Mouse (Mus musculus): ENCODE measurements around the gene Sumo1. TPM values are rescaled to one million over a fixed set of nuclear protein-coding genes. Genes with fewer than 3 reads are reported as not detected.
"Not testable (repeated sequence)": the region's sequence is repeated elsewhere in the genome, so short reads cannot be mapped to it uniquely, and the experiment has no call there.

Sumo1 gene
- polyA plus RNA-seq, 1 experiment: 97.7 TPM

DNA sequence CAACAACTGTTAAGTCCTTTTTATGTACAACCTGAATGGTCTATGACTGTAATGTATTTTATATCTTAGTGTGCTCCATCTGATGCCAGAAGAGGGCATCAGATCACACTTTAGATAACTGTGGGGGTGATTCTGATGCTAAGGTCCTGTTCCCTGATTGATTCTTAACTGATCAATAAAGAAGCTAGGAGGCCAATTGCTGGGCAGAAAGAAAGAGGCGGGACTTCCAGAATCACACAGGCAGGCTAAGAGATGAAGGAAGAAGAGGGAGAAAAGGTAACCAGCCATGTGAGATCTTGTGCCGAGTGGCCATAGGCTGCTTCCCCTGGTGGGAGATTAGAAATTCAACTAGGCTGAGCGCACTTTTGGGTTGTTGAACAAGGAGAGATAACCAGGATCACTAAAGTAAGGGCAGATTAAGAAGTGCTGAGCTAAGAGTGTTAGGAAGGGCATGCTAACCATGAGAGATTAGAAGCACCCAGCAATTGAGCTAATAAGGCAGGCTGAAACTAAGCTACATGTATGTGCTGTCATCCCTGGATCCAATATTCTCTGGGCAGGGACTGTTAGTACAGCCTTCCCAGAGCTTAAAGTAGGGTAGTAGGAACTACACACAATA is 19.3 kb downstream of the Sumo1 start:
- peaks cover 26% of the 10 kb centered on the region for H3K79me2 ChIP-seq (ENCODE audit: control insufficient read depth, insufficient read depth)
- H3K79me3 ChIP-seq (ENCODE audit: low read depth): peaks cover 14% of the 10 kb centered on the region
- no peak overlapping the region for H3K4me3 ChIP-seq (ENCODE audit: insufficient read depth, poor library complexity, severe bottlenecking)
- peaks cover 67% of the 10 kb centered on the region for H3K36me3 ChIP-seq (ENCODE audit: control insufficient read depth, insufficient read depth)
- no peak overlapping the region for H3ac ChIP-seq (ENCODE audit: control insufficient read depth, insufficient read length, low read depth)
- H3K27me3 ChIP-seq (ENCODE audit: control insufficient read depth, insufficient read depth, insufficient read length): no peaks in the 10 kb centered on the region
- TF ChIP-seq CTCF (IDR thresholded peaks at IDR 0.05; ENCODE audit: control insufficient read depth, insufficient read depth, insufficient read length) (no peak), MYOG (IDR thresholded peaks at IDR 0.05; ENCODE audit: control insufficient read depth, extremely low read depth, insufficient read length) (no peak), MYOD1 (IDR thresholded peaks at IDR 0.05; ENCODE audit: control insufficient read depth, insufficient read length, low read depth) (no peak), FOSL1 (IDR thresholded peaks at IDR 0.05; ENCODE audit: insufficient read depth, low read length, poor library complexity, severe bottlenecking) (no peak)

DNA sequence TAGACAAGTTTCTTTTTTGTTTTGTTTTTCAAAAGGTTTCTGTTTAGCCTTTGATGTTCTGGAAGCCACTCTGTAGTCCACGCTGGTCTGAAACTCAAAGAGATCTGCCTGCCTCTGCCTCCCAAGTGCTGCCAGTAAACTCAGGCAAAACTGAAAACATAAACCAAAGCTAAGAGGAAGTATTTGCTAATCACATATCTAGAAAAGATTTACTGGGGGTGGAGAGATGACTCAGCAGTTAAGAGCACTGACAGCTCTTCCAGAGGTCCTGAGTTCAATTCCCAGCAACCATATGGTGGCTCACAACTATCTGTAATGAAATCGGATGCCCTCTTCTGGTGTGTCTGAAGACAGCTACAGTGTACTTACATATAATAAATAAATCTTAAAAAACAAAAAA is 24.1 kb downstream of the Sumo1 start:
- not testable (repeated sequence) for H3K79me2 ChIP-seq (ENCODE audit: control insufficient read depth, insufficient read depth); H3K4me3 ChIP-seq (ENCODE audit: insufficient read depth, poor library complexity, severe bottlenecking); H3ac ChIP-seq (ENCODE audit: control insufficient read depth, insufficient read length, low read depth); H3K27me3 ChIP-seq (ENCODE audit: control insufficient read depth, insufficient read depth, insufficient read length); H3K79me3 ChIP-seq (ENCODE audit: low read depth)
- peaks cover 68% of the 10 kb centered on the region for H3K36me3 ChIP-seq (ENCODE audit: control insufficient read depth, insufficient read depth)

DNA sequence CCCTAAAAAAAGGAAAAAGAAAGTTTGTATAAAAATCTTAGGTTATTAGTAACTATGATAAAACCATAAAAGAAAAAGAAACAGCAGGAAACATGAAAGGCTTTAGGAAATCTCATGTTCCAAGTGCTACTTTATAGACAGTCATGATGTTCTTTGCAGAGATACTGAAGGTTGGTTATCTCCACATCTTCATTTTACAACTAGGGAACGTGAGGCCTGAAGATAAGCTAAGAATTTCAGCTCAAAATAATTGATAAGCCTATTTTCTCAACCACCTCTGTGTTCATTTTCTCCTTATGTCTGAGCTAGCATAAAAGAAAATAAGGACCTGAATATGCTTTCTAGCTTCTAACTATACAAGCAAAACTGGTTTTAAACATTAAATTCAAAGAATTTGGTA is 28.1 kb downstream of the Sumo1 start:
- no peak overlapping the region for H3ac ChIP-seq (ENCODE audit: control insufficient read depth, insufficient read length, low read depth)
- H3K79me3 ChIP-seq (ENCODE audit: low read depth): no peaks in the 10 kb centered on the region
- H3K4me3 ChIP-seq (ENCODE audit: insufficient read depth, poor library complexity, severe bottlenecking): no peak overlapping the region
- peaks cover 56% of the 10 kb centered on the region for H3K36me3 ChIP-seq (ENCODE audit: control insufficient read depth, insufficient read depth)
- TF ChIP-seq CTCF (IDR thresholded peaks at IDR 0.05; ENCODE audit: control insufficient read depth, insufficient read depth, insufficient read length) (no peak), FOSL1 (IDR thresholded peaks at IDR 0.05; ENCODE audit: insufficient read depth, low read length, poor library complexity, severe bottlenecking) (no peak), MYOD1 (IDR thresholded peaks at IDR 0.05; ENCODE audit: control insufficient read depth, insufficient read length, low read depth) (no peak), MYOG (IDR thresholded peaks at IDR 0.05; ENCODE audit: control insufficient read depth, extremely low read depth, insufficient read length) (no peak), MAX (IDR thresholded peaks at IDR 0.05) (no peak), USF1 (IDR thresholded peaks at IDR 0.05; ENCODE audit: low read depth) (no peak), CEBPB (IDR thresholded peaks at IDR 0.05; ENCODE audit: low read depth) (no peak)
- no peaks in the 10 kb centered on the region for H3K79me2 ChIP-seq (ENCODE audit: control insufficient read depth, insufficient read depth)
- H3K27me3 ChIP-seq (ENCODE audit: control insufficient read depth, insufficient read depth, insufficient read length): no peaks in the 10 kb centered on the region

DNA sequence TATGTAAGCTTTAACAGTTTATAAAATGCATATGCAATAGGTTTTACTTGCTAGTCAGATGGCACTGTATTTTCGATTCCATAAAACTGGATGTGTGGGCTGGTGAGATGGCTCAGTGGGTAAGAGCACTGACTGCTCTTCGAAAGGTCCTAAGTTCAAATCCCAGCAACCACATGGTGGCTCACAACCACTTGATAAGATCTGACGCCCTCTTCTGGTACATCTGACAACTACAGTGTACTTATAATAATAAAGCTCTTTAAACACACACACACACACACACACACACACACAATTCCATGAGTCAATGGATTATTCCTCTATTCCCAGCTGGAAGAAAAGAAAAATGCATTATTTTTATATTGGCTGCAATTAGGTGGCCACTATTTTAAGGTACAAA is 32.3 kb downstream of the Sumo1 start:
- no peaks in the 10 kb centered on the region for H3K27me3 ChIP-seq (ENCODE audit: control insufficient read depth, insufficient read depth, insufficient read length)
- H3K4me3 ChIP-seq (ENCODE audit: insufficient read depth, poor library complexity, severe bottlenecking): no peak overlapping the region
- H3K36me3 ChIP-seq (ENCODE audit: control insufficient read depth, insufficient read depth): peaks cover 39% of the 10 kb centered on the region
- H3K79me2 ChIP-seq (ENCODE audit: control insufficient read depth, insufficient read depth): no peaks in the 10 kb centered on the region
- no peaks in the 10 kb centered on the region for H3K79me3 ChIP-seq (ENCODE audit: low read depth)
- TF ChIP-seq MYOD1 (IDR thresholded peaks at IDR 0.05; ENCODE audit: control insufficient read depth, insufficient read length, low read depth) (no peak), USF1 (IDR thresholded peaks at IDR 0.05; ENCODE audit: low read depth) (no peak), MYOG (IDR thresholded peaks at IDR 0.05; ENCODE audit: control insufficient read depth, extremely low read depth, insufficient read length) (no peak), FOSL1 (IDR thresholded peaks at IDR 0.05; ENCODE audit: insufficient read depth, low read length, poor library complexity, severe bottlenecking) (no peak)
- no peak overlapping the region for H3ac ChIP-seq (ENCODE audit: control insufficient read depth, insufficient read length, low read depth)

DNA sequence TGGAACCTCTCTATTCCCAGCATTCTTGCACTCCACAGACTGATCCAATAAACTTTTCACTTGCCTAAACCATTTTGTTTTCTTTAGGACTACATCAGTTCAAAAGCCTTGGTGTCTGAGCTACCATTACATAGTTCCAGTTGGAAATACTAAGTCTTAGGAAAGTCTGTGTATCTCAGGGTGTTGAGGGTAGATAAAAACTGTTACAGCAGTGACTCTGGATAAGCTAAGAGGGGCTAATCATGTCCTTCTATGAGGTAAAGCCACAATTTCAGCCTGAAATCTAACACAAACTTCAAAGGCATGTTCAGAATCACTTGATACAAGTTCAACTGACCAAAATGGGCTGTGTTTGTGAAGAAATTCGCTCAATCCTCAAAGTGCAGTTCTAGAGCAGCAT is 34.3 kb downstream of the Sumo1 start:
- Histone ChIP-seq H3K79me3 (ENCODE audit: low read depth) (no peaks in the 10 kb centered on the region), H3ac (ENCODE audit: control insufficient read depth, insufficient read length, low read depth) (no peak overlapping the region), H3K27me3 (ENCODE audit: control insufficient read depth, insufficient read depth, insufficient read length) (no peaks in the 10 kb centered on the region), H3K4me3 (ENCODE audit: insufficient read depth, poor library complexity, severe bottlenecking) (no peak overlapping the region), H3K36me3 (ENCODE audit: control insufficient read depth, insufficient read depth) (peaks cover 19% of the 10 kb centered on the region), H3K79me2 (ENCODE audit: control insufficient read depth, insufficient read depth) (no peaks in the 10 kb centered on the region)
- TF ChIP-seq USF1 (IDR thresholded peaks at IDR 0.05; ENCODE audit: low read depth) (no peak), CTCF (IDR thresholded peaks at IDR 0.05; ENCODE audit: control insufficient read depth, insufficient read depth, insufficient read length) (no peak), FOSL1 (IDR thresholded peaks at IDR 0.05; ENCODE audit: insufficient read depth, low read length, poor library complexity, severe bottlenecking) (no peak), MYOD1 (IDR thresholded peaks at IDR 0.05; ENCODE audit: control insufficient read depth, insufficient read length, low read depth) (no peak), MYOG (IDR thresholded peaks at IDR 0.05; ENCODE audit: control insufficient read depth, extremely low read depth, insufficient read length) (no peak), MAX (IDR thresholded peaks at IDR 0.05) (no peak), CEBPB (IDR thresholded peaks at IDR 0.05; ENCODE audit: low read depth) (no peak)

DNA sequence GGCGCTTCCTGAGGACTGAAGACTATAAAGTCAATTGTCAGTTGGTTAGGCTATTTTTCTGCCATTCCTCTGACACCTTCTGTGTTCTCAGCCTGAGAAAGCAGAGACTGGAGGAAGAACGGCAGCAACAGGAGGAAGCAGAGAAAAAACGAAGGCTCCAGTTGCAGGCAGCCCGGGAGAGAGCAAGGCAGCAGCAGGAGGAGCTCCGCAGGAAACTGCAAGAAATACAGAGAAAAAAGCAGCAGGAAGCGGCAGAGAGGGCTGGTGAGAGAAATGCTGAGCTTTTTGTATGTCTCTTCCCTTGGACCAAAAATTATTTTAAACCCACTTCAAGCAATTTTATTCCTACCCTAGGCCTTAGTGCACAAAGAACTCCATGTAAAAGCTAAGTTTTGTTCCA is 37.6 kb downstream of the Sumo1 start:
- no peak overlapping the region for H3ac ChIP-seq (ENCODE audit: control insufficient read depth, insufficient read length, low read depth)
- H3K79me2 ChIP-seq (ENCODE audit: control insufficient read depth, insufficient read depth): no peaks in the 10 kb centered on the region
- H3K79me3 ChIP-seq (ENCODE audit: low read depth): no peaks in the 10 kb centered on the region
- H3K4me3 ChIP-seq (ENCODE audit: insufficient read depth, poor library complexity, severe bottlenecking): no peak overlapping the region
- TF ChIP-seq MYOG (IDR thresholded peaks at IDR 0.05; ENCODE audit: control insufficient read depth, extremely low read depth, insufficient read length) (no peak), CEBPB (IDR thresholded peaks at IDR 0.05; ENCODE audit: low read depth) (no peak), MYOD1 (IDR thresholded peaks at IDR 0.05; ENCODE audit: control insufficient read depth, insufficient read length, low read depth) (no peak), MAX (IDR thresholded peaks at IDR 0.05) (no peak), FOSL1 (IDR thresholded peaks at IDR 0.05; ENCODE audit: insufficient read depth, low read length, poor library complexity, severe bottlenecking) (no peak), USF1 (IDR thresholded peaks at IDR 0.05; ENCODE audit: low read depth) (no peak)
- no peaks in the 10 kb centered on the region for H3K36me3 ChIP-seq (ENCODE audit: control insufficient read depth, insufficient read depth)
- no peaks in the 10 kb centered on the region for H3K27me3 ChIP-seq (ENCODE audit: control insufficient read depth, insufficient read depth, insufficient read length)

All from C2C12 (cell line).